Mouse (Mus musculus) kidney, adult 9 months (tissue): ENCODE data around the gene H2-Aa.

Experiments
- DNase-seq: peaks from one replicate; pipeline ENCODE4 v3.0.0; 2022

H2-Aa gene

DNA sequence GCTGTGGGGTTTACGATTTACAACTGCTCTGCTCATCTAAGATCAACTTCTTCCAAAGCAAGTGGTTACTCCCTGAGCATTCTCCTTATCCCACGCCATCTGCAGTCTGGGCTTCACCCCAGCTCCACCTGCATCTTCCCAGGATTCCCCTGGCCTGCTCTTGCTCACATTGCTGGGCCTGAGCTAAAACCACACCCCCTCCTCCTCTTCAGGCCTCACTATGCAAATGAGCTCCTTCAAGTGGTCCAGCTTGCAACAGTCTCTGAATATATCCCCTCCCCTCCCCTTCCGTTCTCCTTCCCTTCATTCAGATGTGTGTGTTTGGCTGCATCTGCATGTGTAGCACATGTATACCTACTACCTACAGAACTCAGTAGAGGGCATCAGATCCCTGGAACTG lies 11.7 kb upstream of the H2-Aa start:
- no peak for DNase-seq

DNA sequence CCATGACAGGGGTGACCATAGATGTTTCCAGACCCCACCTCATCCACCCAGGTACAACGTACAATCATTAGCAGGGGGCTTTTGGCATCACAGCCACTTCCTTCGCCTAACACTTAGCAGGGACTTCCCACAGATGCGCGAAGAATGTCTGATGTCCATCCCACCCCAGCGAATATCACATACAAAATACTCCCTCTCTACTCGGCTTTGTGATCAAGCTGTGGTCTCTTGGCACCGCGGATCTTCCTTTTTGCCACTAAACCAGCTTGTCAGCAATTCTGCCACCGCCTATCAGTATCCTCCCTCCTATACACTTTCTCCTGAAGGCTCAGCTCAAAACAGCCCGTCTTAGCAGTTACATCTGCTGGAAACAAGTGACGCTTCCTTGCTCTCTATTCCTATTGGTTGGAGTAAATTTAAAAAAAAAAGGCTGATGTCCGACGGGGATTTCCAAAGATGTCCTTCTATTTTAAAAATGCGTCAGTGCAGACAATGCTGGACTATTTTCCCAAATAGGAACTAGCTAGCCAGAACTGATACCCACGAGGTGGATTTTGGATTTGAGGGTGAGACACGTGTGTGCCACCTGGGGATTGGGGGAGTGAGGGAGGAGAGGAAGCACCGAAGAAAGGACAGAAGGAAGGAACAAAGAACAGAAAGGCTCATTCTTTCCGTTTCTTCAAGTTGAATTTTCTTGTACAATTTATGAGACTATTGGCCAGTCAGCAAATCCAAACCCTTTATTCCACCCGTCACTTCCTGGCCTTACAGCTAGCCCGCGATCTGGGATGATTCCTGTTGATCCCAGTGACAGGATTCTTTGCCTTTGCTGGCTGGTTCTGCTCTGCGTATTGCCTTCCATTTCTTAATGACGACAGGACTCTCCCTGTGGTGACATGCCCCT lies 8.5 kb upstream of the H2-Aa start:
- peak; percentile 92 for DNase-seq

DNA sequence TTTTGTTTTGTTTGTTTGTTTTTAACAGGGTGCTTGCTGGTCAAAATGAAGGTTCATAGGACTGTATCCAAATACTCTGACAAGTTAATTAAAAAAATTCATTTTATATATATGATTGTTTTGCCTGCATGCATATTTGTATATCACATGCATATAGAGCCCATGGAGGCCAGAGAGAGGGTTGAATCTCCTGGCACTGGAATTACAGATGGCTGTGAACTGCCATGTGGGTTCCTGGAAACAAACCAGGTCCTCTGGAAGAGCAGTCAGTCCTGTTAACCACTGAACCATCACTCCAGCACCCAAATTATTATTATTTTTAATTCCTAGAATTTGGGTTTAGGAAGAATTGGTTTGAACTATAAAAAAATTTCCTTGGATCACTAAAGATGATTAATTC lies 7.7 kb upstream of the H2-Aa start:
- no peak for DNase-seq

DNA sequence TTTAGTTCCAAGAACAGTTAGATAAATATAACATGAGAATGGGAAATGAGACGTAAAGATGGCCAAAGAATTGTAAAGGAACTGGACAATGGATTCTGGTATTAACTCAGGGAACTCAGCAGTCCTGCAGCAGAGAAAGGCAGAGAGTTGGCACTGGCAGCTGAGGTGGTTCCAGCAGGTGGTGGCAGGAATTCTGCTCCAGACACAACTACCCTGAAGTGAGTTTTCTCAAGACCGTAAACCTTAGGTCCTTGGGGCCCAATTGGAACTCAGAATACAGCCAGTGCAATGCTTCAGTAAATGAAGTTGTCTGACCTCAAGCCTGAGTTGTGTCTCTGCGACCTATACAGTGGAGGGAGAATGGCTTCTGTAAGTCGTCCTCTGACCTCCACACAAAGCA lies 6.6 kb upstream of the H2-Aa start:
- DNase-seq: no peak

DNA sequence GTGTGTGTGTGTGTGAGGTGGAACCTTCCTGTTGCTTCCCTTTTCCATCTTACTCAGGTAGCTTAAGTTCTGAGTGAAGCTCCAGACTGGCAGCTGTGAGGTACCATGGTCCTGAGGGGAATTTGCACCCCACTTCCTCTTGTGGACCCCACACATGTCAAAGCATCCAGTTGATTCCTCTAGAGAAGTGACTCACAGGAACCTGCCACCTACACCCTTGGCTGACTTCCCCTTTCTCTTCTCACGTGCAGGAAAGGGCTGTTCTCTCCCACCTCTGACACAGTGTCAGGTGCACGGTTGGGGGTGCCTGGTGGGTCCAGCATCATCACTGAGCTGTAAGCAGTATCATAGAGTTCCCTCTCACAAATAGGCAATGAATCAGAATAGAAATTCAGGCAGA lies 5.9 kb upstream of the H2-Aa start:
- DNase-seq: no peak

DNA sequence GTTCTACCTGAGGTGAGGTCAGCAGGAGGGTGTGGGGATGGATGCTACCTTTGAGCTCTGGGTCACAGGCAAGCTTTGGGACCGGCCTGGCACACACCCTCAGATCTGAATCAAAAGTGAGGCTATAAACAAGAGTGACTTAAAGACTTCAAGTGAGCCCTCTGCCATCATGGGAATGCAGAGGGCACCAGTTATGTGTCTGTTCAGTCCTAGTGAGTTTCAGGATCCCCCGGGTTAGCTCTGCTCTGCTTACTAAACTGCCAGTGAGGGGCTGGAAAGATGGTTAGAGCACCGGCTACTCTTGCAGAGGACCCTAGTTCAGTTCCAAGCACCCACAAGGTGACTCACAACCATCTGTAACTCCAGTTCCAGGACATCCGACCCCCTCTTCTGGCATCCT lies 4.9 kb upstream of the H2-Aa start:
- DNase-seq: no peak

DNA sequence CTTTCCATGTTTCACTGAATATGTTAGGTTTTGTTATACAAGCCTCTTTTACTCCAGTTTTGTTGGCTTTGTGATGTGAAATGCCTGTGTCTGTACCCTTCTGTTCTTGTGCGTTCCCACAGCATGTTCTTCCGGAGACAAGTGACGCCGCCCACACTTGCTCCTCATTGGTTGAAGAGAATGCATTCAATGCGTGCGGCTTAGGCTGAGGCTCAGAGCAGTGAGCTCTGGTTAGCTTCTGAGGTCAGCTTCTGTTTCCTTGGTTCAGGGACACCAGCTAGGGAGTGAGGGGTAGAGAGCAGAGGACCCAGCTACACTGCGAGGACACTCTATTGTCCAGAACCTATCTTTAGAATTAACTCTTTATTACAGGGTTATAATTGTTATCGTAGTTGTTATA lies 4.0 kb upstream of the H2-Aa start:
- DNase-seq: peak; percentile 83

DNA sequence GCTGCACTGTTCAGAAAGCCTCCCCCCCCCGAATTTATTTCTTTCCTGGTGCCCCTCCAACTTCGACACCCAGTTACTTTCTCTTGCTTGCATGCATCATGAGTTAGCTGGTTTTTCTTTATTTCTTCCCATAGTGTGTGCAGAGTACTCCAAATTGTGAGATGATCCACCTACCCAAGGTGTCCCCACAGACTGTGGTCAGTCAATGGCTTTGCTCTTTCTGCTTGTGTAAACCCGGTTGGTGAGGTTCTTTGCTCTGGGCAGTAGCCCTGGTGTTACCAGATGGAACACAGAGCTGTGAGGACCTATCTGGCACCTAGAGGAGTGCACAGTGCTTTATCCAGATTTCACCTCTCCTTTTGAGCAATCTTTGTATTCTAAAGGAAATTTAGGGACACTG lies 508 bp upstream of the H2-Aa start:
- DNase-seq: no peak

DNA sequence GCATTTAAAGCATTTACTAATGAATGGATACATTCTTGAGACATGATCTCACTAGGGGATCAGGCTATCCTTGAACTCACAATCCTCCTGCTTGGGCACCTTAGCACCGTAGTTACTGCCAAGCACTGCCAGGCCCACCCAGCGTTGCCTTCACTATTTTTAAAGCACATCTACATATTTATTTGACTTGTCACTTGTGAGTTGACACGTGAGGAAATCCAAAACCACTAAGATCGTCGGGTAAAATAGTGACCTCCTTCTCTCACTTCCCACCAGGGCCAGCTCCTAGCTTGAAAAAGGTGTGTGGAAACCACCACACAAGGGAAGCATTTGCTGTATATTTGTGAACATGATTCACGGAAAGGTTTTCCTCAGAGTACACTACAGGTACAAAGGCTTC lies 624 bp downstream of the H2-Aa start:
- no peak for DNase-seq

DNA sequence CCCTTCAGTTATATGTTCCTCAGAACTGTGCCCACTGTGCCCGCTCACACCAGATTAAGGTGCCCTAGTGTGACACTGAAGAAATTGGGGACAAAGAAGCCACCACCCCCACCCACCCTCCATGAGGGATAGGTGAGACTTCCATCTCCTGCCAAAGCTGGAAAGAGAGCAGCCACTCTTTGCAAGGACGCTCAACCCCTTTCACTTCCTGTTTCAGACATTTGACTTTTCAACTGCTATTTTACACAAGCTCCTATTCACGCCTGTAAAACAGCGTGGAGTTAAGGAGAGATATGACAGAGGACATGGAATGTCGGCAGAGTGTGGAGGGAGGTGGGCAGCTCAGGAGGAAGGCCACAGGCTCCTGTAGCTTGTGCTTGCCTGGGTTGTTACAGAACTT lies 1.1 kb downstream of the H2-Aa start:
- DNase-seq: no peak

DNA sequence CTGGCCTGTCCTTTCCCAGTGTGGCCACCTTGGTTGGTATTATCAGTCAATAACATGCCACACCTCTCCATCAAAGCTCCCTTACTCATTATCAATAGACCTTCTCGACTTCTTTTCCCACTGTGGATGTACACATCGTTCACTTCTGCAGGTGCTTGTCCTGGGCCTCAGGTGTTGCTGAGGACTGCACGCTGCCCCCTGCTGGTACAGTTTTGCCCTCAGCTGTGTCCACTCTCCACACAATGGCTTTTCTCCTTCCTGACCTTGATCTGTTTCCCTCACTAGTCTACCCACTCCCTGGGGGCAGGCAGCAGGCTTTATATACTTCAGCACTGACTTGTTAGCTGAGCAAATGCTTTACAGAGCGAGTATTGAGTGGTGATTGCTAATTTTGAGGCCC lies 1.8 kb downstream of the H2-Aa start:
- DNase-seq: peak; percentile 53

DNA sequence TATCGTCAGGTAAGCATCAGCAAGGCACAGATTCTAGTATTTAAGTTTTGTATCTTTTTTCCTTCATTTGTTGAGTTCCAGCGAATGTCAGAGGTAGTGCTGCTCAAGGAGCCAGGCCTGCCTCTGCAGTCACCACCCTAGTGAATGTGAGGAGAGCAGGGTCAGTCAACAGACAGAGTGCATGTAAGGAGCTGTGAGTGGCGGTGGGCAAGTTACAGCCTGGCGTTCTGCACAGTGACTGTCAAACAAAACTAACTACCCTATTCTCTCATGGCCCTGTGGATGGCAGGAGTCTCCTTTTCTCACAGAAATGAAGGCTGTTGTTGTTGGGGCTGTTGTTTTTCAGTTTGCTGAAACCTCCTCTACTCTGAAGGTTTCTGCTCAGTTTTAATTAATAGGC lies 2.3 kb downstream of the H2-Aa start:
- no peak for DNase-seq

DNA sequence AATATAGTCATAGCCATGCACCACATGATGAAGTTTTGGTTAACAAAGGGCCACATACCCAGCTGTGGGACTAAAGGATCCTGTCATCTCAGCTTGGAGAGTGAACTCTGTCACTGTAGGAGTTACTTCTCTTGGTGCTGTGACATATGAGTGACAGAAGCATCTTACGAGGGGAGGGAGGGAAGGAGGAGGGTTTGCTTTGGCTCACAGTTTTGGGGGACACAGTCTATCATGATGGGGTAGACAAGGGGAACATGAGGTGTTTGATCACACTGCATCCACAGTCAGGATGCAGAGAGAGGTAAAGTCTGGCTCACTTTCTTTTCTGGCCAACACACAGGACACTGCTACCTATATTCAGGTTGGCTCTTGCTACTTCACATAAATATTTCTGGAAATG lies 5.8 kb downstream of the H2-Aa start:
- no peak for DNase-seq

DNA sequence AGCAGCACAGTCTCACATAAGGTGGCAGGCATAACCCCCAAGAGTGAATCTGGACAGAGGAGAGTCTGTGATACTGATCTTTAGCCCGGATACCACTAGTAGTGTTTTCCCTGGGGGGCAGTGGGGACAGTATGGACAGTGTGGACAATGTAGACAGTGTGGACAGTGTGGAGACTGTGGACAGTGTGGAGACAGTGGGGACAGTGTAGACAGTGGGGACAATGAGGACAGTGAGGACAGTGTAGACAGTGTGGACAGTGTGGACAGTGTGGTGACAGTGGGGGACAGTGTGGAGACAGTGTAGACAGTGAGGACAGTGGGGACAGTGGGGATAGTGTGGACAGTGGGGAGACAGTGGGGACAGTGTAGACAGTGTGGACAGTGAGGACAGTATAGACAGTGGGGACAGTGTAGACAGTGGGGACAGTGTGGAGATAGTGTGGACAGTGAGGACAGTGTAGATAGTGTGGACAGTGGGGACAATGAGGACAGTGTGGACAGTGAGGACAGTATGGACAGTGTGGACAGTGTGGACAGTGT lies 7.1 kb downstream of the H2-Aa start:
- DNase-seq: no peak

DNA sequence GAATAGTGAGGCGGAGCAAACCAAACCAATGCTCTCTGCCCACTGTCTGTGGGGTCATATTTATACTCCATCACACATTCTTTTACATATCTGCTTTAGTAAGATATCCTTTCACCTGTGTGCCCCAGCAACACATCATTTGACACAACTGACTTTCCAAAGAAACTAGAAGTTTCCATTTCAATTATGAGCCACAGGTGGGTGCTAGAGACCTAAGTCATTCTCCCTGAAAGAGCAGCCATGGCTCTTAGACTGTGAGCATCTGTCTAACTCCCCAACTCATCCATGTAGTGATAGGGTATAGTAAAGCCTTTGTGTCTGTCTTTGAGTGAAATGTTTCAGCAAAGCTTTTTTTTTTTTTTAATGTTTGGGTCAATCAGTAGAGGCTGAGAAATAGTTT lies 15.5 kb downstream of the H2-Aa start:
- no peak for DNase-seq

DNA sequence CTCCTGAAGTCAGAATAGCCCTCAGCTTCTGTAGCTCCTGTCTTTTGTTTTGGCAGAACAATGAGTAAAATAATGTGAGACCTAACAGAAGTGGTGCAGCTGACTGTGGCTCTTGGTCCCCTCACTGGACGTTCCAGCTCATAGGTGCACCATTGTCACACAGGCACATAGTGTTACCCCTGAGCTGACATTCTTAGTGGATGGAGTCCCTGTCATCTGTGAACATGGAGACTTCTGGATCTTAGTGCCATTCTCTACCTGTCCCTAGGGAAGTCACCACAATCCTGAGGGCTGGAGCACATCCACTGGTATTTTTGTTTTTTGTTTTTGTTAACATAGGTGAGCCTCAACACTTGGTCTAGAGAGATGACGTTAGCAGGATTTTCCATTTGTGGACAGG lies 16.7 kb downstream of the H2-Aa start:
- no peak for DNase-seq

DNA sequence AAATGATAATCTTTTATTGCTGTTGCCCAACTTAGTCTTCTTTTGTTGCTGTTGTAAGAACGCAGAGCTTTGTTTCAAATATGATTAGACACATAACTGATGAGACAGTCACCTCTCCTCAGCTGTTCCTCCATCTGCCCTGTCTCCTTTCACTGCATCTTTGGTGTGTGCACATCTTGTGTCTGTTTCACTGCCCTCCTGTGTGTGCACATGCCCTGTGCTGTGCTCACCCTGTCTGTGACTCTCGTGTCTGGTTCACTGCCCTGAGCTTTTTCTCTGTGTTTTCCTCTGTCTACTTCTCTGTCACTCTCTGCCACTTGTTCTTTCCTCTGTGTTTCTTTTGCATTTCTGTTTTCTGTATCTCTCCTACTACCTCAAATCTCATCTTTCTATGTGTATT lies 17.4 kb downstream of the H2-Aa start:
- no peak for DNase-seq

DNA sequence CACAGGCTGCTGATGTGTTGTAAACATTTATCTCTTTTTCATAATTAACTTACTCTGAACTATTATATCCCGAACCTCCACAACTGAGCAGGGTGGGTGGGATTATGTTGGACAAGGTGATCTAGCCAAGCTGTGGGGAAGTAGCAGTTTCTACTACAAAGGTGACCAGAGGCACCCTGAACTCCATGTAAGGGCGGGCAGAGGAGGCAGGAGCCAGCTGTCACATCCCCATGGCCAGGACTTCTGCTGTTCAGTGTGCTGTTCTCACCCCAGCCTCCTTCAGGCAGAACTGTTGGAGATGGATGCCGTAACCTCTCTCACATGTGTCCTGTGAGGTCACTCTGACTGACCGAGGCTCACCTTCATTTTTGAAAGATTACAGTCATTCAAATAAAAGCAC lies 17.8 kb downstream of the H2-Aa start:
- DNase-seq: no peak

DNA sequence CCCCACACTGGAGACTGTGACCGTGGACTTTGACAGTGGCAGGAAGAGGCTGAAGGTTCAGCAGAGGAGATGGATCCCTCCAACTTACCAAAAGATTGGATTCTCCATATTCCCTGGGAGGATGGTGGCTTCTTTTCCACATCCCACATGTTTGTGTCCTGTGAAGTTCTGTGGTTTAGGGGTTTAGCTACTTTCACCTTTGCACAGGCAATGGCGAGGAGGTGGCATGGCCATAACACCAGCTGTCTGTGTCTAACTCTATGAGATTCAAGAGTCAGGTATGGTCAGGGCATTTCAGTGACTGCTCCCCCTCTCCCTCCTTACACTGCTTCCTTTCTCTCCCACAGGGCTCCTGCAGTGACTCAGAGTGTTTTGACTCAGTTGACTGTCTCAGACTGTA lies 18.9 kb downstream of the H2-Aa start:
- DNase-seq: no peak

DNA sequence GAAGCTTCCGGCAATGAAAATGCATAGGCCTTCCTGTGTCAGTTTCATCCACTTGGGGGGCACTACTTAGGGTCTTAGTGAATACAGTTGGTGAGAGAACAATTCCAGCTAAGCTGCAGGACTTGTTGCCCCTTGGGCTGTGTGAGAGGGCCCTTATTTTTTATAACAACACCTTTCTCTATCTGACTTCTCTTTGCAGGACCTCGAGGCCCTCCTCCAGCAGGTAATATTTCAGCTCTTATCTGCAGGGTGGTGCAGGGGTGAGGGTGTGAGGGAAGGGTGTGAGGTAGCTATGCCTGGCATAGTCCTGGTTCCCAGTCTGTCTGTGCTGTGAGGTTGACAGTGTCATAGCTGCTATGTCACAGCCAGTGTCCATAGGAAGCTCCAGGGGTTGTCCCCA lies 19.4 kb downstream of the H2-Aa start:
- DNase-seq: no peak

DNA sequence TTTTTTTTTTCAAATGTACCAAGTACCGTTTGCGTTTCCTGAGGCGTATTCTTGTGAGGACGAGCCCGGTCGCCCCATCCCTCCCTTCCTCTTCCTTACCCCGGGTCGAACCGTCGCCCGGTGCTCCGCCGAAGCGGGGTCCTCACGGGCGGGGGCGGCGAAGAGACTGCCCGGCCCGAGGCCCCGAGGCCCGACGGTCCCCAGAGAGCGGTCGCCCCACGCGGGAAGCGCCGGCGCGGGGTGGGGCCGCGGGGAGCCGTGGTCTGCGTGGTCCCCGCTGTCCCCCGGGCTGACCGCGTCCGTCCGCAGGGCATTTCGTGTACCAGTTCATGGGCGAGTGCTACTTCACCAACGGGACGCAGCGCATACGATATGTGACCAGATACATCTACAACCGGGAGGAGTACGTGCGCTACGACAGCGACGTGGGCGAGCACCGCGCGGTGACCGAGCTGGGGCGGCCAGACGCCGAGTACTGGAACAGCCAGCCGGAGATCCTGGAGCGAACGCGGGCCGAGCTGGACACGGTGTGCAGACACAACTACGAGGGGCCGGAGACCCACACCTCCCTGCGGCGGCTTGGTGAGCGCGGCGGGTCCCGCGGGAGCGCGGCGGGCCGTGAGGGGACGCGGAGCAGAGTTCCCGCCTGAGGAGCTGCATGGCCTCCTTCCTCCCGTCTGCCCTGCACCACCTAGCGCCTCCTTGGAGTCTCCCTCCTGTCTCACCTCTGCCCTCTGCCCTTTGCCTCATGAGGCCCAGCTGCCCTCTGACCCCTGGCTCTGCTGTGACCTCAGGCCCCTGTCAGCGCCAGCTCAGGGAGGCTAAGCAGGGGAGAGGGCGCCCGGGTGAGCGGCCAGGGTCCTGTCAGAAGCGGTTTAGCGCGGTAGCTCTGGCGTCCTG lies 22.9 kb downstream of the H2-Aa start:
- no peak for DNase-seq

DNA sequence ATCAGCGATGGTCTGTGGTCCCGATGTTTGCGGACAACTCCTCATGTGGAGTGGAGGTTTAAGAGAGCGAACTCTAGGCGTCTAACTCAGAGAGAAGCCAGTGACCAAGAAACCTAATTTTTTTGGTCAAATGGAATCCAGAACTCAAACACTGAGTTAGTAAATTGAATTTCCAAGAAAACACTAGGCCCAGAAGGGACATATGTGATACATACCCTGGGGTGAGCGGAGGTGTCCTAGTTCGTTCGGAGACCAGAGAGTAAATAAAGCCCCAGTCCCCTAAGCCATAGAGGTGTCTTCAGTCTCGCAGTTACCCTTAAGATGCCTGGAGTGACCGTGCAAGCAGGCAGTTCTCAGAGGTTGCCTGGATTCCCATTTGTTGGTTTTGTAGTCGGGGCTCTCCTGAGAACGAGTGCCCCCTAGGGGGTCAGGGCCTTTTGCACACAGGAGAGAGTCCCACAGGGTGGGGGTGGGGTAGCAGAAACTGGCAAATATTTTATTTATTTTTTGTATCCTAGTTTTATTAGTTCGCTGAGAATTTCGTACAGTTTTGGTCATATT lies 23.7 kb downstream of the H2-Aa start:
- peak; percentile 30 for DNase-seq

DNA sequence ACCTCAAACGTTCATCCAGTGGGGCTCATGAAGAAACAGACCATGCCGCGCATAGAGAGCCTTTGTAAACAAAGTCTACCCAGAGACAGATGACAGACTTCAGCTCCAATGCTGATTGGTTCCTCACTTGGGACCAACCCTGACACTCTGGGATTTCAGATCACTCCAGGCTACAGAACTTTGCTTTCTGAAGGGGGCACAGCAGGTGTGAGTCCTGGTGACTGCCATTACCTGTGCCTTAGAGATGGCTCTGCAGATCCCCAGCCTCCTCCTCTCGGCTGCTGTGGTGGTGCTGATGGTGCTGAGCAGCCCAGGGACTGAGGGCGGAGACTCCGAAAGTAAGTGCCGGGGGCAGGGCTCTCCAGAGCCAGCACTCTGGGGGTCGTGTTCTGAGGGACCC lies 24.6 kb downstream of the H2-Aa start:
- DNase-seq: peak; percentile 88

DNA sequence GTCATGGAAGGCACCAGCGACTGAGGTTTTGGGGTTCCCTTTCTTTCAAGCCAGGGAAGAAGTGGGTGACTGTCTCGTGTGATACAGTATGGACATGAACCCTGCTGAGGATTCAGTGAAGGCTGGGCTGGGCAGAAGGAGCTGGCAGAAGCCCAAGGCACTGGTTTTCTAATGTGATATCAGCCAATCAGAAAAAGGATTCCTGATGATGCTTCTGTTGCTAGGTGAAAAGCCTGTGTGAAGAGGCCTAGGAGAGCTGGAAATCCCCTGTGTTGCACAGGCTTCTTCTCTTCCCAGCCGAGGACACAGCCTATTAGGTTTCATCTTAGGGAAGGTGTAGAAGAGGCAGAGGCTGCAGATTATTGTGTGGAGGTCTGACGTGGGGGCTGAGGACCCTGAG lies 26.1 kb downstream of the H2-Aa start:
- peak; percentile 94 for DNase-seq
